7 mouse cellular contexts compared by ENCODE assay signal in the genomic region with DNA sequence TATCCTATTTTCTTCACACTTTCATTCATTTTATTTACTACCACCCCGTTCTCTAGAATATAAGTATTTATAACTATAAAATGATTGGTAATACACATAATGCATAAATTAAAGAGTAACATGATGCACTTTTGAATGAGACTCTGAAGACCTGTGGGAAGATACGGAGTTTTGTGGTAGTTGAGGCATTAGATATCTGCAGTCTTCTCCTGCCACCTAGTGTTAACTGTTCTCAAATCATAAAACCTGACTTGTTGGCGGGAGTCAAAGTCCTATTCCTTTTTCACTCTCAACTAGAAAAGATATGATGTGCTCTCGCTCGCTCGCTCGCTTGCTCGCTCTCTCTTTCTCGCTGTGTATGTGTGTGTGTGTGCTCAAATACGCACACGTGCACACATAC. TPM values are rescaled to one million over a fixed set of nuclear protein-coding genes. Genes with fewer than 3 reads are reported as not detected.
DNase-seq lines count a peak whose midpoint lies in the region; ATAC-seq and TF ChIP-seq lines count a peak whose summit lies in the region.

No protein-coding gene starts in this region.

- 50% methylated on average over 11 of the region's 11 CpGs for WGBS in kidney, embryonic 14.5 days
- 14% methylated on average over 11 of the region's 11 CpGs for WGBS in bone marrow, adult 2 months
- WGBS in hindbrain, embryonic 14.5 days = 58% methylated on average over 11 of the region's 11 CpGs

- H3K27me3 ChIP-seq in kidney, embryonic 14.5 days (ENCODE audit: control insufficient read depth, insufficient read depth, low read length) = no peaks in the 10 kb centered on the region
- H3K27me3 ChIP-seq in hindbrain, embryonic 14.5 days (ENCODE audit: control insufficient read depth, insufficient read depth, low read length) = no peaks in the 10 kb centered on the region

- DNase-seq in kidney, postnatal 10 days = peak; percentile 28
- DNase-seq in ES-CJ7 (ENCODE audit: low read depth, low spot score) = peak; percentile 59
- peak; percentile 80 for DNase-seq in hindbrain, embryonic 14.5 days (ENCODE audit: low spot score)
- DNase-seq in mesoderm, embryonic 11.5 days (ENCODE audit: low read depth, low spot score) = peak; percentile 66
- DNase-seq in yolk sac, embryonic 10.5 days (ENCODE audit: low spot score) = peak; percentile 25

- H3K4me3 ChIP-seq in kidney, embryonic 14.5 days (ENCODE audit: low read length) = no peak overlapping the region
- H3K4me3 ChIP-seq in bone marrow, adult 2 months (replicated peaks; ENCODE audit: control insufficient read depth, low read depth, low read length) = no peak overlapping the region
- no peak overlapping the region for H3K4me3 ChIP-seq in hindbrain, embryonic 14.5 days (replicated peaks; ENCODE audit: low read length)

- no peak overlapping the region for H3K4me2 ChIP-seq in kidney, embryonic 14.5 days (replicated peaks; ENCODE audit: low read depth, low read length)
- H3K4me2 ChIP-seq in hindbrain, embryonic 14.5 days (replicated peaks) = no peak overlapping the region

- H3K4me1 ChIP-seq in kidney, embryonic 14.5 days (ENCODE audit: control insufficient read depth, insufficient read depth, low read length) = 0 out of 2 replicates have a peak, but pooled peaks cover 2% of the 10 kb centered on the region
- no peaks in the 10 kb centered on the region; the same call in 1 of the 2 replicates for H3K4me1 ChIP-seq in bone marrow, adult 2 months (ENCODE audit: control insufficient read depth, insufficient read depth, low read length)
- no peaks in the 10 kb centered on the region for H3K4me1 ChIP-seq in hindbrain, embryonic 14.5 days (replicated peaks; ENCODE audit: control insufficient read depth, insufficient read depth, low read length)

- ATAC-seq in kidney, embryonic 14.5 days (ENCODE audit: low FRiP score, low TSS enrichment) = no peak
- peak; percentile 83; the same call in 1 of the 2 replicates for ATAC-seq in hindbrain, embryonic 14.5 days (ENCODE audit: low FRiP score)

- TF ChIP-seq POLR2A in bone marrow, adult 2 months (IDR thresholded peaks at IDR 0.05; ENCODE audit: borderline replicate concordance, control insufficient read depth, low read depth, low read length) = no peak

- no peak overlapping the region for H3K27ac ChIP-seq in kidney, embryonic 14.5 days (ENCODE audit: low read depth, low read length)
- no peak overlapping the region for H3K27ac ChIP-seq in bone marrow, adult 2 months (ENCODE audit: control insufficient read depth, insufficient read depth, low read depth, low read length, poor library complexity)
- no peak overlapping the region for H3K27ac ChIP-seq in hindbrain, embryonic 14.5 days

- no peak overlapping the region for H3K9ac ChIP-seq in kidney, embryonic 14.5 days (ENCODE audit: low read depth, low read length)
- H3K9ac ChIP-seq in hindbrain, embryonic 14.5 days = no peak overlapping the region

- H3K36me3 ChIP-seq in kidney, embryonic 14.5 days (ENCODE audit: control insufficient read depth, insufficient read depth, low read length) = no peaks in the 10 kb centered on the region
- H3K36me3 ChIP-seq in hindbrain, embryonic 14.5 days (replicated peaks; ENCODE audit: control insufficient read depth, insufficient read depth) = no peaks in the 10 kb centered on the region

- H3K9me3 ChIP-seq in kidney, embryonic 14.5 days (ENCODE audit: control insufficient read depth, low read length) = no peaks in the 10 kb centered on the region
- H3K9me3 ChIP-seq in hindbrain, embryonic 14.5 days (ENCODE audit: control insufficient read depth, low read length) = no peaks in the 10 kb centered on the region

- TF ChIP-seq CTCF in bone marrow, adult 2 months (IDR thresholded peaks at IDR 0.05; ENCODE audit: control insufficient read depth, insufficient read depth, low read length) = 0 out of 2 replicates have a peak, but pooled peaks have one; percentile 26

RNA-seq across cellular contexts. Expression of a gene that starts 4.5 kb away (rescaled TPM):
- polyA plus RNA-seq in kidney, embryonic 14.5 days (2014; fragmentation: Nextera tagmentation; extraction: Ambion mirVana) = 43.9 and 82.9 TPM in 2 replicates
- 0.79 and 3.7 TPM in 2 replicates for polyA plus RNA-seq in bone marrow, adult 2 months (2011; ENCODE audit: insufficient read depth, insufficient read length, low replicate concordance, missing spikeins)
- polyA plus RNA-seq in hindbrain, embryonic 14.5 days (2014; fragmentation: Nextera tagmentation; extraction: Ambion mirVana) = 22.3 and 23.1 TPM in 2 replicates

RNA-seq across cellular contexts. Expression of a gene that starts 46.9 kb away (rescaled TPM):
- polyA plus RNA-seq in kidney, embryonic 14.5 days (2014; fragmentation: Nextera tagmentation; extraction: Ambion mirVana) = 31.5 and 38.1 TPM in 2 replicates
- polyA plus RNA-seq in bone marrow, adult 2 months (2011; ENCODE audit: insufficient read depth, insufficient read length, low replicate concordance, missing spikeins) = 12.4 and 23.2 TPM in 2 replicates
- polyA plus RNA-seq in hindbrain, embryonic 14.5 days (2014; fragmentation: Nextera tagmentation; extraction: Ambion mirVana) = 19.0 and 20.4 TPM in 2 replicates

Comparison
In these comparisons a context has a peak if more than half of its experiments do, and no peak if none do; other contexts are left out.
1. DNase-seq: peak in every context shown above with its lines; median percentile 80 in hindbrain, embryonic 14.5 days; 66 in mesoderm, embryonic 11.5 days; 59 in ES-CJ7; 28 in kidney, postnatal 10 days; 25 in yolk sac, embryonic 10.5 days.